Mouse (Mus musculus) stomach, postnatal 0 days (tissue): ENCODE data around the gene Upk1a.

ENCODE experiments used
- CTCF ChIP-seq: IDR thresholded peaks from 2 replicates; pipeline ENCODE4 v1.5.1; 2016; ENCODE audit warnings: antibody characterized with exemption, low read depth, mild to moderate bottlenecking, moderate library complexity
- EP300 ChIP-seq: optimal IDR thresholded peaks from 2 replicates; pipeline ENCODE3; 2016; ENCODE audit warnings: antibody characterized with exemption

- TF ChIP-seq CTCF (no peak), EP300 (no peak)
These were observed 24.6 kb downstream of the Upk1a start for GRCm38 (mm10) chr7:30587842-30588667.
